Mouse (Mus musculus) heart, embryonic 15.5 days (tissue): ENCODE data around the gene Copb2. TPM values are rescaled to one million over a fixed set of nuclear protein-coding genes. Genes with fewer than 3 reads are reported as not detected.
A peak's percentile ranks its signal among the peaks of the same experiment; 100 is the strongest.

ENCODE experiments used
- ATAC-seq: fragments of 200-750 bp; cut with Nextera tagmentation; replicated peaks from 2 replicates; pipeline ENCODE4 v1.8.0; 2017; ENCODE audit warnings: low read depth, moderate TSS enrichment; ENCODE audit not compliant: insufficient number of reproducible peaks, insufficient read depth, low FRiP score
- H3K27ac ChIP-seq: fragments of 300-500 bp; sonication (generic); 2 replicates; pipeline ENCODE4 v1.5.1; 2015; ENCODE audit warnings: mild to moderate bottlenecking, inconsistent platforms
- H3K27me3 ChIP-seq: fragments of 300-500 bp; sonication (generic); 2 replicates; pipeline ENCODE4 v1.6.1; 2015; ENCODE audit warnings: inconsistent platforms
- H3K36me3 ChIP-seq: fragments of 300-500 bp; sonication (generic); 2 replicates; pipeline ENCODE4 v1.6.1; 2015; ENCODE audit warnings: mild to moderate bottlenecking, inconsistent platforms
- H3K4me1 ChIP-seq: fragments of 300-500 bp; sonication (generic); replicated peaks from 2 replicates; pipeline ENCODE4 v1.6.1; 2015; ENCODE audit warnings: inconsistent platforms
- H3K4me2 ChIP-seq: fragments of 300-500 bp; sonication (generic); 2 replicates; pipeline ENCODE4 v1.6.1; 2015; ENCODE audit warnings: inconsistent platforms, mild to moderate bottlenecking, moderate library complexity
- H3K4me3 ChIP-seq: fragments of 300-500 bp; sonication (generic); 2 replicates; pipeline ENCODE4 v1.5.1; 2015; ENCODE audit warnings: mild to moderate bottlenecking, inconsistent platforms
- H3K9ac ChIP-seq: fragments of 300-500 bp; sonication (generic); 2 replicates; pipeline ENCODE4 v1.6.1; 2015; ENCODE audit warnings: mild to moderate bottlenecking, inconsistent platforms
- H3K9me3 ChIP-seq: fragments of 300-500 bp; sonication (generic); replicated peaks from 2 replicates; pipeline ENCODE4 v1.6.1; 2016; ENCODE audit warnings: inconsistent platforms
- WGBS: fragments of 180-500 bp; shearing (Covaris S2); methylation state at CpG from one replicate; pipeline ENCODE4 v1.1.7; 2015; ENCODE audit warnings: mixed read lengths; 5-methylcytosine and 5-hydroxymethylcytosine counted together
- polyA plus RNA-seq: library from polyadenylated mRNA; unstranded; fragments of >200 nt; fragmentation: Nextera tagmentation; extraction: Ambion mirVana; gene quantifications from 2 replicates; pipeline ENCODE4 v1.2.1, GENCODE M21; 2015

Copb2 gene
- polyA plus RNA-seq, 1 experiment from 2014 or later, result 107 TPM

DNA sequence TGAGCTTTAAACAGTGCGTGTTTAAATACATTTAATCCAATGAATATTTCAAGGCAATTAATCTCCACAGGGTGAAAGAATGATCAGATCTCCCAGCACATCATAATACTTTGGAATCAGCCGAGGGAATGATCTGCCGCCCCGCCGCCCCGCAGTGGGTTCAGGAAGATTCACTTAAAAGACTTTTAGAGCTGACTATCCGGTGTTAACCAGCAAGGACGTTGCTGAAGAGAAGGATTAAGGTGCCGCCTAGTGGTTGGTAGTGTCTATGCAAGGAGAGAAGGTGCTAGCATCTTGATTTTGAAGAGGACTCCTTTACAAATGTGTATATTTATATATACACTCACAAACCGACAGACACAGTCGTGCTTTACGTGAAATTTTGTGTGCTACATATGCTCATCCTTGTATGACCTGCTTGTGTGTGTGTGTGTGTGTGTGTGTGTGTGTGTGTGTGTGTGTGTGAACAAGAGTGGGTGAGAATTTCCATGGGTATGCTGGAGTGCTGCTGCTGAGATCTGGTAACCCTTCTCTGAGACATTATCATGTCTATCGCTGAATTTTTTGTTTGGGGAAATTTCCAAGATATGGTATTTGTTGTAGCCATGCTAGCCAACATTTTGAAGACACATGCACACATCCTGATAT, 24.7 kb upstream of the Copb2 start:
- H3K27ac ChIP-seq, result no peak overlapping the region
- no peaks in the 10 kb centered on the region; the same call in 1 of the 2 replicates for H3K27me3 ChIP-seq
- H3K9me3 ChIP-seq, result no peaks in the 10 kb centered on the region
- no peaks in the 10 kb centered on the region for H3K36me3 ChIP-seq
- 5% methylated on average over 13 of the region's 13 CpGs for WGBS
- no peak for ATAC-seq
- no peaks in the 10 kb centered on the region for H3K4me1 ChIP-seq
- no peak overlapping the region for H3K9ac ChIP-seq
- H3K4me3 ChIP-seq, result no peak overlapping the region
- peak overlapping the region; percentile 41 for H3K4me2 ChIP-seq

DNA sequence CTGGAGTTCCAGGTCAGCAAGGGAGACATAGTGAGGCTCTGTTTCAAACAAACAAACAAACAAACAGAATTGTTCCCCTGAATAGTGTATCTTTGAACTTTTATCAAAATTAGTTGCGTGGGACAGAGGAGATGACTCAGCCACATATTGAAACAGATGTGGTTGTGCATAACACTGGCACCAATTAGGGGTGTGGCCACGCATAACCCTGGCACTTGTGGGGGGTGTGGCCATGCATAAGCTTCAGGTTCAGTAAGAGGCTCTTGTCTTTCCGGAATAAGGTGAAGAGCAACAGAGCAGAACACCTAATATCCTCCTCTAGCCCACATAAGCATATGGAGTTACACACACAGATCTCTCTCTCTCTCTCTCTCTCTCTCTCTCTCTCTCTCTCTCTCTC, 19.5 kb upstream of the Copb2 start:
- Histone ChIP-seq H3K9me3 (no peaks in the 10 kb centered on the region), H3K4me2 (no peak overlapping the region), H3K27ac (no peak overlapping the region), H3K27me3 (no peaks in the 10 kb centered on the region; the same call in 1 of the 2 replicates), H3K4me3 (no peak overlapping the region), H3K9ac (no peak overlapping the region), H3K4me1 (no peaks in the 10 kb centered on the region), H3K36me3 (no peaks in the 10 kb centered on the region)
- ATAC-seq, result no peak
- 81% methylated on average over 3 of the region's 3 CpGs for WGBS

DNA sequence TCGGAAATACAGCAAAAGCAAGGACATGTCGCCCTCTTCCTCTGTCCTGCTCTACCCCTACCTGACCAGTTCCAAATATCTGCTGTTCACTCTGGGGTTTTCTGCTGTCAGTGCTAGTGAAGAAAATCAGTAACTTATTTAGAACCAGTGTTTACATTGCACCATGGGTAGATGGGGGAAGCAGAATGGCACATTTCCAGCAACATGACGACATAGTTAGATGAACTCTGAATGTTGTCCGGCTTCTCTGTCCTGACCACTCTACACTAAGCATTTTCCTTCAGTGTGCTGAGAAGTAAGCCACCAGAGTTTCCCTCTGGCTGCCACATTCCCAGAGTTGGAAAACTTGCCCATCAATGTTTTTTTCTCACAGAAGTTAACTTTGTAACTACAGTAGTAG, 20.3 kb downstream of the Copb2 start:
- Histone ChIP-seq H3K36me3 (peaks cover 84% of the 10 kb centered on the region), H3K9me3 (no peaks in the 10 kb centered on the region), H3K4me3 (no peak overlapping the region), H3K9ac (no peak overlapping the region), H3K4me2 (no peak overlapping the region), H3K27me3 (no peaks in the 10 kb centered on the region), H3K27ac (no peak overlapping the region), H3K4me1 (no peaks in the 10 kb centered on the region)
- no peak for ATAC-seq
- 85% methylated on average over 4 of the region's 4 CpGs for whole genome bisulfite sequencing

DNA sequence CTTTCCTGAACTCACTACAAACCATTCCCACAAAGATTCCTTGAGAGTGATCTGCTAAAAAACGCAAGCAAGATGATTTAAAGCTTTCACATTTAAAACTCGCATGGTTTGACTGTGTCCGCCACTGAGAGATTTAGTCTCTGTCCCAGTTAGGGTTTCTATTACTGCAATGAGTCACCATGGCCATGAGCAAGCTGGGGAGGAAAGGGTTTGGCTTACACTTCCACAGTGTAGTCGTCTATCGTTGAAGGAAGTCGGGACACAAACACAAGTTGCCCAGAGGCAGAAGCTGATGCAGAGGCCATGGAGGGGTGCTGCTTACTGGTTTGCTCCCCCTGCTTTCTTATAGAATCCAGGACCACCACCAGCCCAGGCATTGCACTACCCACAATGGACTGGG, 36.6 kb downstream of the Copb2 start:
- peak overlapping the region; percentile 81 for H3K4me3 ChIP-seq
- WGBS, result 71% methylated on average over 6 of the region's 6 CpGs
- ATAC-seq, result no peak

DNA sequence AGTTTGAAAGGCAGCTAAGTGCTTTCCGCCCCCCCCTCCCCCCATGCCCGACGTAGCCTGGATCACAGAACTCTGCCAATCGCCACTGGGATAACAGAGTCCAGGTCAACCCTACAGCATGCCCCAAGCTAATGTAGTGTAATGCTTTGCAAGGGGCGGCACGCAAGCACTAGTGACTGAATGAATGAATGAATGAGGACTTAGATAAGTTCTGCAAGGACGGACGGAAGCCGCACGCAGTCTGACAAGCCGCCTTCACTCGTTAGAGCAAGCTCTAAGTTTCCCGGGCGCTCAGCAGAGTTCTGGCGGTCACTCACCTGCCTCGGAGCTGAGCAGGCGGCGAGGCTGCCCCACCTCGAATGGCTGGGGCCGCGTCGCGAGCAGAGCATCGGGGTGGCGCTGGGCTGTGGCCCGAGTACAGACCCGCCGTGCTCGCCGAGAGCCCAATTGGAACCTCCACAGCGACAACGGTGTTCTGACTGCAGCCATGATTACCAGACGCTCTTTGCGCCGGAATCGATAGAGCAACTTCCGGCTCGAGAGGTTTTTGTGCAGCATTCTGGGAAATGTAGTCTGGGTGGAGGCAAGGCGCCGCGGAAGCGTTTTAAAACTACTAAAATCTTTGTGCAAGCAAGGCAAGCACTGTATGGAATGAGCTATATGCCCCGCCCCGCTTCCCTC, 37.8 kb downstream of the Copb2 start, which contains the start of gene Mrps22:
Gene Mrps22 (minus strand): TSS at position 505 of the 681 bp plus-strand sequence.
- WGBS, result under 1% methylated on average over 44 of the region's 44 CpGs
- Histone ChIP-seq H3K9ac (peak within 1 kb of the TSS; percentile 77), H3K9me3 (no peaks in the 10 kb centered on the region), H3K27ac (peak within 1 kb of the TSS; percentile 58), H3K4me3 (peak within 1 kb of the TSS; percentile 81), H3K27me3 (no peaks in the 10 kb centered on the region), H3K36me3 (peaks cover 19% of the 10 kb centered on the region), H3K4me1 (peaks cover 12% of the 10 kb centered on the region), H3K4me2 (peak within 1 kb of the TSS; percentile 91)
- peak; percentile 84 for ATAC-seq

More for the DNA sequence above, 36.6 kb downstream of the Copb2 start:
- Histone ChIP-seq H3K4me2 (peak overlapping the region; percentile 91), H3K9me3 (no peaks in the 10 kb centered on the region), H3K27ac (no peak overlapping the region), H3K9ac (no peak overlapping the region), H3K36me3 (peaks cover 23% of the 10 kb centered on the region), H3K27me3 (no peaks in the 10 kb centered on the region), H3K4me1 (peaks cover 12% of the 10 kb centered on the region)

DNA sequence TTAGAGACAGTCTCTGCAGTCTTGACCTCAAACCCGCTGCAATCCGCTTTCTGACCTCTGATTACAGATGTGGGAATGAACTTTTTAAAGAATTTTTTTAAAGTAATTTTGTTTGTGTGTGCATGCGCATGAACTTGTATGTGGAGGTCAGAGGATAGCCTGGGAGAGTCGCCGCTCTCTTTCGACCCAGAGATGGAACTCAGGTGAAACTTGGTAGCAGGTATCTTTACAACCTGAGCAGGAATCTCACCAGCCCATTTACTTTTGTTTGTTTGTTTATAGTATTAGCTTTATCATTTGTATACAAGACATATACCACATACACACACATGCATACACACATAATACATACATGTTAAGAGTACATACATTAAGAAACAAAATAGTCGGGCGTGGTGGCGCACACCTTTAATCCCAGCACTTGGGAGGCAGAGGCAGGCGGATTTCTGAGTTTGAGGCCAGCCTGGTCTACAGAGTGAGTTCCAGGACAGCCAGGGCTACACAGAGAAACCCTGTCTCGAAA, 38.4 kb downstream of the Copb2 start:
- Histone ChIP-seq H3K4me1 (peaks cover 12% of the 10 kb centered on the region), H3K9ac (peak overlapping the region; percentile 77), H3K27ac (no peak overlapping the region), H3K27me3 (no peaks in the 10 kb centered on the region), H3K9me3 (no peaks in the 10 kb centered on the region), H3K4me2 (peak overlapping the region; percentile 91), H3K36me3 (peaks cover 13% of the 10 kb centered on the region), H3K4me3 (peak overlapping the region; percentile 81)
- 51% methylated on average over 11 of the region's 11 CpGs for WGBS
- ATAC-seq, result no peak

DNA sequence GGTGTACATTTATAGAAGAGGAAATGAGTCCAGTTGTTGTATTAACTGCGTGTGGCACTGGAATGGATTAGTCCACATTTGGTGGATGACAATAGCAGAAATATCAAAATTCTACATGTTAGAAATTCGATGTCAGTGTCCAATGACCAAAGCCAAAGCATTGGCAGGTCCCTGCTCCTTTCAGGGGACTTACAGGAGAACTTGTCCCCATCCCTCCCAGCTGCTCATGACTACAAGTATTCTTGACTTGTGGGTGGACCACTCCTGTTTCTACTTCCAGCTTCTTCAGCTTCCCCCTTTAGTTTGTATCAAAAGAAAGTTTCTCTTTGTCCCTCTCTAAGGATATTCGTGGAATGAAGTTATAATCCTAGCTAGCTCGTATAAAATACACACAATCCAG, 41.4 kb downstream of the Copb2 start:
- H3K9me3 ChIP-seq, result no peaks in the 10 kb centered on the region
- no peak overlapping the region for H3K4me2 ChIP-seq
- 62% methylated on average over 4 of the region's 4 CpGs for WGBS
- H3K27ac ChIP-seq, result no peak overlapping the region
- H3K27me3 ChIP-seq, result no peaks in the 10 kb centered on the region
- no peaks in the 10 kb centered on the region for H3K36me3 ChIP-seq
- peaks cover 12% of the 10 kb centered on the region for H3K4me1 ChIP-seq
- no peak for ATAC-seq
- no peak overlapping the region for H3K4me3 ChIP-seq
- no peak overlapping the region for H3K9ac ChIP-seq

DNA sequence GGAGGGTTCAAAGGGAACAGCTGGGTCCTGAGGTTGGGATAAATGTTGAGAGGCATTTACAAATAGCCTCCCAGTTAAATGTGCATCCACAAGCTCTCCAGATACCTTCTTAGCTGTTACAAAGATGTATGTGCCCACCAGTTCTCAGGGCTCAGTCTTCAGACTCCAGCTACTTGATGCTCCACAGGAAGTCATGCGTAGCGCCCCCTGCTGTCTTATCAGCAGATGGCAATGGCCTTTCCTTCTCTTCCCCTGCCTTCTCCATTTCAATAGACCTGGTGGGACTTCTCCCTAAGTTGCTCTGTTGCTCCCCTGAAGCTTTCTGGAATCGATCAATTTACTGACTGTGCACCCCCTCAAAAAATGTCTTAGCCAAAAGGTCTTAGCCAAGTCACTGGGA, 65.0 kb downstream of the Copb2 start:
- H3K4me3 ChIP-seq, result no peak overlapping the region
- peaks cover 39% of the 10 kb centered on the region for H3K27me3 ChIP-seq
- no peaks in the 10 kb centered on the region for H3K36me3 ChIP-seq
- H3K4me1 ChIP-seq, result no peaks in the 10 kb centered on the region
- H3K27ac ChIP-seq, result no peak overlapping the region
- H3K9ac ChIP-seq, result no peak overlapping the region
- 35% methylated on average over 3 of the region's 3 CpGs for WGBS
- no peaks in the 10 kb centered on the region for H3K9me3 ChIP-seq
- ATAC-seq, result no peak
- H3K4me2 ChIP-seq, result no peak overlapping the region

DNA sequence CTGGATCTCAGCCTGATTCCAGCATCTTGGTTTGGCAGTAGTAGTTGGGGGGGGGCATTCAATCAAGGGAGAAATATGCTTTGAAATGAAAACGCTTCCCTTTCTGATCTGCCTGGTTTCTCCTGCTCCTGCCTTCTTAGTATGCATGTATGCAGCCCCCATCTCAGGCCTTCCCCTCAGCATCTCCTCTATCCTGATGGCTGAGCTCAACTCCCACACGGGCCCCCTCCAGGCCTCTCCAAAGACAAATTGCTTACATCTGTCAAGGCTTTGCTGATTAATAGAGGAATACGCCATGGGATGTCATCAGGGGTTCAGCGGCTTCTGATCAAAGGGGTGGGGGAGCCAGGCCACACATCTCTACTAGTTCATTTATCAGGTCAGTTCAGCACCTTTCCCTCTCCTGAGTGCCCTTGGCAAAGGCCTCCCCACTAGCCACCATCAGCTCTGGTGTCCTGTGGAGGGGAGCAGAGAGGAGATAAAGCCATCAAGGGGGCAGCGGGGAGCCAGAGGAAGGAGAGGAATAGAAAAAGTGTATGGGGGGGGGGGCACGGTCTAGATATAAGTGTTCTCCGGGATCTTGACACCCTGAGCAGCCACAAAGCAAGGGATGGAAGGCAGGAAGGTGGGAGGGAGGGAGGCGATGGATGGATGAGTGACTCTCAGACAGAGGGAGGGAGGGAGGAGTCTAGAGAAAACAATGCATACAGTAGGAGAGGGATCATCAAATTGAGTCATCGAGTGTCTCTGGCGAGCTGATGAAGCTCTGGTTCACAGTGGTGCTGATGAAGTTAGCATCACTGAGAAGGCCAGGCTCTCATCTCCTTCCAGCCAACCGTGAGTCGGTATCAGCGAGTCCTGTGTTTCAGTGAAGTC, 70.0 kb downstream of the Copb2 start:
- 58% methylated on average over 13 of the region's 13 CpGs for WGBS
- no peaks in the 10 kb centered on the region for H3K36me3 ChIP-seq
- H3K9me3 ChIP-seq, result no peaks in the 10 kb centered on the region
- ATAC-seq, result no peak
- no peaks in the 10 kb centered on the region for H3K4me1 ChIP-seq
- no peak overlapping the region for H3K27ac ChIP-seq
- no peak overlapping the region for H3K4me3 ChIP-seq
- H3K4me2 ChIP-seq, result no peak overlapping the region
- H3K9ac ChIP-seq, result no peak overlapping the region
- peaks cover 6% of the 10 kb centered on the region; the same call in 1 of the 2 replicates for H3K27me3 ChIP-seq
